Comparison of ENCODE assay signal across 8 mouse cellular contexts in the genomic region with DNA sequence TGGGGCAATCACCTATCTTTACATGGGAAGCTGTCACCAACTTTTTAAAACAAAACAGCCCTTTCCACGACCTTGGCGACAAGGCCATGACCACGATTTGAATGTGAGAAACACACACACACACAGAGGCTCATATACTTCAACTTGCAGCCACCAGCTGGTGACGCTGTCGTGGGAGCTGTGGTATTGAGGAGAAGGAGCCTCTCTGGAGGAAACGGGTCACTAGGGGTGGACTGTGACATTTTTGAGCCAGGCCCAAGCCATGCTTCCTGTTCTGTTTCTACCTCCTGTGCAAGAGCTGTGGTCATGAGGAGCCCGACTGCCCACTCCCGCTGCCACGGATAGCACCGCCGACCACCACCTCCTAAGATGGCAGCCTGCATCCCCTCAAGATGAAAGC. TPM values are rescaled to one million over a fixed set of nuclear protein-coding genes. Genes with fewer than 3 reads are reported as not detected.
DNase-seq lines count a peak whose midpoint lies in the region; ATAC-seq lines count a peak whose summit lies in the region.

No protein-coding gene starts in this region.

- peaks cover 87% of the 10 kb centered on the region for H3K4me1 ChIP-seq in embryonic facial prominence, embryonic 13.5 days

- H3K4me3 ChIP-seq in embryonic facial prominence, embryonic 13.5 days, result no peak overlapping the region

- no peak for ATAC-seq in embryonic facial prominence, embryonic 13.5 days (ENCODE audit: insufficient number of reproducible peaks, insufficient read depth, low FRiP score, low TSS enrichment, low read depth)
- ATAC-seq in hematopoietic stem cell, adult 5-6 weeks (replicated peaks in 1 of 2; ENCODE audit: insufficient read depth in 1 of 2, low FRiP score in 2 of 2, low TSS enrichment in 1 of 2, low read depth in 1 of 2, poor library complexity in 2 of 2, severe bottlenecking in 2 of 2), result peak; percentile 68 to 78

- intact Hi-C loops in left cerebral cortex, postnatal 36 days (cut with DNase I), result no loop called here

- no peak overlapping the region for H3K4me2 ChIP-seq in embryonic facial prominence, embryonic 13.5 days

- H3K36me3 ChIP-seq in embryonic facial prominence, embryonic 13.5 days, result peaks cover 30% of the 10 kb centered on the region

- H3K27ac ChIP-seq in embryonic facial prominence, embryonic 13.5 days, result peak overlapping the region; percentile 67; the same call in 1 of the 2 replicates

- H3K9me3 ChIP-seq in embryonic facial prominence, embryonic 13.5 days, result no peaks in the 10 kb centered on the region

- no peaks in the 10 kb centered on the region for H3K27me3 ChIP-seq in embryonic facial prominence, embryonic 13.5 days

- 88% methylated on average over 11 of the region's 11 CpGs for WGBS in embryonic facial prominence, embryonic 13.5 days

- DNase-seq in layer of hippocampus, adult 9-11 months, result peak; percentile 77
- no peak for DNase-seq in layer of hippocampus, adult 9-10 months (ENCODE audit: low spot score)
- DNase-seq in monocyte, adult 2 months (ENCODE audit: low read depth in 1 of 2, low spot score in 2 of 2), result peak; percentile 32 to 62
- no peak for DNase-seq in urinary bladder, postnatal 4 days (ENCODE audit: low spot score in 2 of 2)
- no peak for DNase-seq in urinary bladder, postnatal 36 days (ENCODE audit: low spot score in 2 of 2)
- no peak for DNase-seq in left cerebral cortex, postnatal 36 days (ENCODE audit: low spot score in 2 of 2)

- H3K9ac ChIP-seq in embryonic facial prominence, embryonic 13.5 days, result no peak overlapping the region

RNA-seq across cellular contexts. Expression of a gene that starts 46.4 kb away (rescaled TPM):
- 61.4 and 62.3 TPM in 2 replicates for polyA plus RNA-seq in embryonic facial prominence, embryonic 13.5 days (2015; fragmentation: Nextera tagmentation; extraction: Ambion mirVana)
- total RNA-seq in hematopoietic stem cell, adult 5-6 weeks (2017), result 44.5 and 53.2 TPM in 2 replicates
- total RNA-seq in left cerebral cortex, postnatal 36 days (2021), result 100 to 1,000 TPM; 119 to 184 TPM

Comparison
In these comparisons a context has a peak if more than half of its experiments do, and no peak if none do; other contexts are left out.
1. DNase-seq: peak in layer of hippocampus, adult 9-11 months (single experiment) and monocyte, adult 2 months (2 of 2); none in layer of hippocampus, adult 9-10 months (single experiment), urinary bladder, postnatal 4 days (0 of 2), urinary bladder, postnatal 36 days (0 of 2) and left cerebral cortex, postnatal 36 days (0 of 2).